Mouse (Mus musculus) G1E (cell line): ENCODE measurements around the gene Gpr55. TPM values are rescaled to one million over a fixed set of nuclear protein-coding genes. Genes with fewer than 3 reads are reported as not detected.

Experiments
- ATAC-seq: 2 replicates; pipeline ENCODE4 v1.8.0; 2016; ENCODE audit warnings: mild to moderate bottlenecking; ENCODE audit not compliant: insufficient number of reproducible peaks, poor library complexity, low FRiP score, severe bottlenecking; ENCODE audit errors: extremely low read depth
- DNase-seq: peaks from one replicate; pipeline ENCODE4 v3.0.0; 2012; ENCODE audit warnings: low spot score
- H3K27me3 ChIP-seq: 2 replicates; pipeline ENCODE4 v1.6.1; 2012; ENCODE audit warnings: mild to moderate bottlenecking, low read length, inconsistent platforms; ENCODE audit not compliant: insufficient read depth
- H3K36me3 ChIP-seq: replicated peaks from 2 replicates; pipeline ENCODE3; 2012; ENCODE audit warnings: mild to moderate bottlenecking, inconsistent platforms
- H3K4me1 ChIP-seq: 2 replicates; pipeline ENCODE4 v1.6.1; 2012; ENCODE audit warnings: low read depth, low read length, inconsistent platforms, mixed read lengths; ENCODE audit not compliant: insufficient read depth
- H3K4me3 ChIP-seq: 2 replicates; pipeline ENCODE4 v1.5.1; 2012; ENCODE audit warnings: low read depth, mild to moderate bottlenecking, inconsistent platforms, low read length, moderate library complexity, mixed read lengths
- H3K9me3 ChIP-seq: replicated peaks from 2 replicates; pipeline ENCODE4 v1.6.1; 2012; ENCODE audit warnings: inconsistent platforms
- CTCF ChIP-seq: IDR thresholded peaks from 2 replicates; pipeline ENCODE4 v1.5.1; 2012; ENCODE audit warnings: low read depth, low read length, inconsistent platforms, mixed read lengths
- GATA1 ChIP-seq: IDR thresholded peaks from 2 replicates; pipeline ENCODE4 v1.6.1; 2012; ENCODE audit warnings: borderline replicate concordance, low read length, inconsistent platforms, mixed read lengths
- GATA2 ChIP-seq: IDR thresholded peaks from 2 replicates; pipeline ENCODE4 v1.6.1; 2012; ENCODE audit warnings: low read depth, low read length, inconsistent platforms, borderline replicate concordance
- POLR2AphosphoS5 ChIP-seq: IDR thresholded peaks from 2 replicates; pipeline ENCODE4 v1.6.1; 2012; ENCODE audit warnings: low read depth, low read length, inconsistent platforms; ENCODE audit not compliant: insufficient replicate concordance
- TAL1 ChIP-seq: conservative IDR thresholded peaks from 2 replicates; pipeline ENCODE4 v1.6.1; 2012; ENCODE audit warnings: low read depth, low read length, inconsistent platforms, mixed read lengths
- polyA plus RNA-seq: library from polyadenylated mRNA; stranded (reverse); fragments of >175 nt; gene quantifications from 2 replicates; pipeline ENCODE4 v1.2.3, GENCODE M21; 2012
- total RNA-seq, 2 experiments: library from RNA; stranded (forward) in 1 of 2; stranded (reverse) in 1 of 2; fragments of 200-1000 nt in 1 of 2; fragments of >200 nt in 1 of 2; fragmentation: Nextera tagmentation in 1 of 2; gene quantifications; 2 replicates each; pipeline ENCODE4 v1.2.3; 2014 to 2017

Gpr55 gene
- total and polyA plus RNA-seq, 3 experiments = 0.30 to 0.93 (median 0.37) TPM

DNA sequence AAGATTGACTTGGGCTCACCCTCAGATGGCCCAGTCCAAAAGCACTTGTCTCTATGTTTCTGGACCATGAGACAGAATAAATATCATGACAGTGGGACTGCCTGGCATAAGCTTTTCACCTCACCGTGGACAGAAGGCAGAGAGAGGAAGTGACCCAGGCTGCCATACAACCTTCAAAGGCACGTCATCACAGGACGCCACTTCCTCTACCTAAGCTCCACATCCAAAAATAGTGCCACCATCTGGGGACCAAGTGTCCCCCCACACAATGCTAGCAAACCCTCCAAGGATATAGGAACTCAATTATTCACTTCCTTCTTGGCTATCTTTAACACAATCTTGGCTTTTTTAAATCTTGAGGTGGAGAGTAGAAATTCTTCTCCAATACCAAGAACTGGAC, 1.3 kb upstream of the Gpr55 start:
- H3K4me1 ChIP-seq = peaks cover 48% of the 10 kb centered on the region
- no peak for TF ChIP-seq GATA2
- TF ChIP-seq CTCF = no peak
- TF ChIP-seq POLR2AphosphoS5 = no peak
- no peak for TF ChIP-seq GATA1
- TF ChIP-seq TAL1 = no peak
- no peaks in the 10 kb centered on the region for H3K9me3 ChIP-seq
- H3K4me3 ChIP-seq = no peak overlapping the region
- no peaks in the 10 kb centered on the region for H3K36me3 ChIP-seq
- 0 out of 2 replicates have a peak, but pooled peaks cover 5% of the 10 kb centered on the region for H3K27me3 ChIP-seq
- DNase-seq (no peak), ATAC-seq (no peak)

GRCm38 (mm10) chr1:85959889-85960276, 924 bp downstream of the Gpr55 start:
- TF ChIP-seq POLR2AphosphoS5 (no peak), GATA2 (no peak), GATA1 (no peak), CTCF (no peak), TAL1 (no peak)
- DNase-seq (no peak), ATAC-seq (no peak)
- no peaks in the 10 kb centered on the region for H3K9me3 ChIP-seq
- no peak overlapping the region for H3K4me3 ChIP-seq
- peaks cover 54% of the 10 kb centered on the region for H3K4me1 ChIP-seq
- H3K27me3 ChIP-seq = peaks cover 12% of the 10 kb centered on the region
- no peaks in the 10 kb centered on the region for H3K36me3 ChIP-seq

DNA sequence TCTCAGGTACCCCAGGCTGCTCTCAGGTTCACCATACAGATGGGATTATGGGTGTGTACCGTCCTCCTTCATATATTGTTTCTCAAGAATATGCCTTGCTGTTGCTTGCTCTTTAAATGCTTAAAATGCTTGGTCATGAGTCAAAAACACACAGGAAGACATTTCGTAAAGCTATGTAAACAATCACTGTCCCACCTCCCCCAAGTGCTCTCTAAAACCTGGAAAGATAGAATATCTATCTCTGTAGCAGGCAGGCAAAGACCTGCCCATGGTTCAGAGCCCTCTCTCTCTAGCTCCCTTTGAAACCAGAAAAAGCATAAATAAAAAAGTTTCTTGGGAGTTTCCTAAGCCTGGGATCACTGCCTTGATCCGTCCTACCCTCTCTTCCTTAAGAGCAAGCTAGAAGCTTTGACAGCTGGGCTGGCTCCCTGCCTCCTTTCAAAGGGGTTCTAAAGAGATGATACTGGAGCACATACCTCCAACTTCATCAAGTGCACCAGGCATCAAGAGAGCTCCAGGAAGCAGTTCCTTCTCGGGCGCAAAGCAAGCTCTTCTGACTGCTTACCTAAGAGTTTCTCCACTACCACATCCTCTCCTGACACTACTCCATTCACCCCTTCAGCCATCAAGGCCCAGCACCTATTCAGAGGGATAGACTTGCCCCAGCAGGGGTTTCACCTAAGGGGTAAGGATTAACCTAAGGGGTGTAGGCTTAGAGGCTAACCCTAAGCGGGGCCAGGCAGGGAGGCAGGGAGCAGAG, 1.5 kb downstream of the Gpr55 start:
- DNase-seq (no peak), ATAC-seq (no peak)
- peaks cover 54% of the 10 kb centered on the region for H3K4me1 ChIP-seq
- H3K9me3 ChIP-seq = no peaks in the 10 kb centered on the region
- no peak overlapping the region for H3K4me3 ChIP-seq
- no peaks in the 10 kb centered on the region for H3K36me3 ChIP-seq
- TF ChIP-seq TAL1 = no peak
- TF ChIP-seq POLR2AphosphoS5 = no peak
- TF ChIP-seq CTCF = no peak
- no peak for TF ChIP-seq GATA2
- TF ChIP-seq GATA1 = no peak
- H3K27me3 ChIP-seq = peaks cover 12% of the 10 kb centered on the region

DNA sequence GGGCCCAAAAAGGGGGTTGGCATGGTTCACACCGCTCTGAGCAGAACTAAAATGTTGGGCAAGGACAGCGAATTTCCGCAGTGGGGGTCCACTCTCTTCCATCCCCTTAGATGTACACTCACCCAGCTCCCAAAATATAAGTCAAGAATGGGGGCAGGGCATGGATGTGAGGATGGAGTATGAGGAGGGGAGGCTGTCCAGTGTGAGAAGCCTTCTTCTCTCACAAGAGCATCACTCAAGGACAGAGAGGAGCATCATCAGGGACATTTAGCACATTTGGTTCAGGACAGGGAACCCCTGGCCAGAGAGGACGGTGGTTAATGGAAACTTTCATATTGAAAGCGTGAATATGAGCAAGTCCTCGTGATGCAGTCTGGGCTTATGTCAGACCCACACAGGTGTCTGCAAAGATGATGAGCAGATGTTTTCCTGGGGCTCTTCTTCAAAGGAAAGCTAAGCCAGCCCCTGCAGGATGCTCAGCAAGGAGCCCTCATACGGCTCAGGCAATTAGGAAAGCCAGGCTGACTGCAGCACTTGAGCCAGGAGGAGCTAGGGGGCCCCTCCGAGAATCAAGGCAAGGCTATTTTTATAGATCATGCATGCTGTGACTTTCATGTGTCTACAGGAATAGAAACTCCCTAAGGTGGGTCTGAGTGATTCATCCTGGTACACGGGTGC, 2.7 kb downstream of the Gpr55 start:
- peaks cover 57% of the 10 kb centered on the region for H3K4me1 ChIP-seq
- no peaks in the 10 kb centered on the region for H3K9me3 ChIP-seq
- H3K36me3 ChIP-seq = no peaks in the 10 kb centered on the region
- H3K4me3 ChIP-seq = no peak overlapping the region
- H3K27me3 ChIP-seq = peaks cover 12% of the 10 kb centered on the region
- no peak for DNase-seq
- TF ChIP-seq CTCF (no peak), POLR2AphosphoS5 (no peak), GATA2 (no peak), GATA1 (no peak), TAL1 (no peak)
- ATAC-seq = no peak

GRCm38 (mm10) chr1:85957290-85957689, 3.5 kb downstream of the Gpr55 start:
- no peaks in the 10 kb centered on the region for H3K9me3 ChIP-seq
- ATAC-seq = no peak
- no peak for DNase-seq
- H3K4me1 ChIP-seq = peaks cover 56% of the 10 kb centered on the region
- peaks cover 12% of the 10 kb centered on the region for H3K27me3 ChIP-seq
- TF ChIP-seq GATA1 (no peak), POLR2AphosphoS5 (no peak), GATA2 (no peak), CTCF (no peak), TAL1 (no peak)
- H3K4me3 ChIP-seq = no peak overlapping the region; the same call in 1 of the 2 replicates
- no peaks in the 10 kb centered on the region for H3K36me3 ChIP-seq

- Histone ChIP-seq H3K4me3 (no peak overlapping the region), H3K36me3 (no peaks in the 10 kb centered on the region), H3K4me1 (peaks cover 37% of the 10 kb centered on the region), H3K27me3 (peaks cover 12% of the 10 kb centered on the region), H3K9me3 (no peaks in the 10 kb centered on the region)
- DNase-seq (no peak), ATAC-seq (no peak)
- no peak for TF ChIP-seq CTCF
- no peak for TF ChIP-seq GATA2
These were observed 5.7 kb downstream of the Gpr55 start for GRCm38 (mm10) chr1:85955150-85955549.
